Mouse (Mus musculus): Measurements from ENCODE around the gene Aloxe3.
"Not testable (repeated sequence)": the region's sequence is repeated elsewhere in the genome, so short reads cannot be mapped to it uniquely, and the experiment has no call there.

Aloxe3 gene

GRCm38 (mm10) chr11:69125852-69125918, at the start of gene Aloxe3:
TSS of gene Aloxe3 (plus strand) at chr11:69125896.
- no peak for DNase-seq (ENCODE audit: low spot score)

- no peak for DNase-seq (ENCODE audit: low spot score)
Measured at GRCm38 (mm10) chr11:69076572-69076971, 49.1 kb upstream of the Aloxe3 start.

GRCm38 (mm10) chr11:69077316-69077715, 48.4 kb upstream of the Aloxe3 start:
- DNase-seq (ENCODE audit: low spot score), result no peak

- no peak for DNase-seq (ENCODE audit: low spot score)
Measured at GRCm38 (mm10) chr11:69078041-69078440, 47.7 kb upstream of the Aloxe3 start.

GRCm38 (mm10) chr11:69078805-69079438, 46.8 kb upstream of the Aloxe3 start:
- peak; percentile 49 for DNase-seq (ENCODE audit: low spot score)

GRCm38 (mm10) chr11:69080102-69080854, 45.4 kb upstream of the Aloxe3 start:
- no peak for DNase-seq (ENCODE audit: low spot score)

- no peak for DNase-seq (ENCODE audit: low spot score)
Measured at GRCm38 (mm10) chr11:69080855-69081222, 44.9 kb upstream of the Aloxe3 start.

GRCm38 (mm10) chr11:69081613-69082012, 44.1 kb upstream of the Aloxe3 start:
- DNase-seq (ENCODE audit: low spot score), result no peak

- no peak for DNase-seq (ENCODE audit: low spot score)
Measured at GRCm38 (mm10) chr11:69085608-69086007, 40.1 kb upstream of the Aloxe3 start.

- DNase-seq (ENCODE audit: low spot score), result no peak
Measured at GRCm38 (mm10) chr11:69086390-69086789, 39.3 kb upstream of the Aloxe3 start.

GRCm38 (mm10) chr11:69087082-69087481, 38.6 kb upstream of the Aloxe3 start:
- DNase-seq (ENCODE audit: low spot score), result no peak

- no peak for DNase-seq (ENCODE audit: low spot score)
Measured at GRCm38 (mm10) chr11:69087597-69087996, 38.1 kb upstream of the Aloxe3 start.

GRCm38 (mm10) chr11:69088103-69088855, 37.4 kb upstream of the Aloxe3 start, which contains the start of gene Vamp2:
TSS of gene Vamp2 (plus strand) at chr11:69088490.
- DNase-seq (ENCODE audit: low spot score), result peak; percentile 94

- no peak for DNase-seq (ENCODE audit: low spot score)
Measured at GRCm38 (mm10) chr11:69088856-69089615, 36.7 kb upstream of the Aloxe3 start.

- no peak for DNase-seq (ENCODE audit: low spot score)
Measured at GRCm38 (mm10) chr11:69089616-69090290, 35.9 kb upstream of the Aloxe3 start.

GRCm38 (mm10) chr11:69090367-69090766, 35.3 kb upstream of the Aloxe3 start:
- DNase-seq (ENCODE audit: low spot score), result no peak

GRCm38 (mm10) chr11:69091566-69092385, 33.9 kb upstream of the Aloxe3 start:
- DNase-seq (ENCODE audit: low spot score), result no peak

GRCm38 (mm10) chr11:69092386-69092751, 33.3 kb upstream of the Aloxe3 start:
- peak; percentile 80 for DNase-seq (ENCODE audit: low spot score)

GRCm38 (mm10) chr11:69092871-69093270, 32.8 kb upstream of the Aloxe3 start:
- DNase-seq (ENCODE audit: low spot score), result no peak

GRCm38 (mm10) chr11:69093856-69094255, 31.8 kb upstream of the Aloxe3 start:
- not testable (repeated sequence) for DNase-seq (ENCODE audit: low spot score)

- peak; percentile 99 for DNase-seq (ENCODE audit: low spot score)
Measured at GRCm38 (mm10) chr11:69094697-69095429, 30.8 kb upstream of the Aloxe3 start, which contains the start of gene Per1. TSS of gene Per1 (plus strand) at chr11:69095217.

Measured in embryo, embryonic 10 days (tissue).